Mouse (Mus musculus) forebrain, embryonic 11.5 days (tissue): ENCODE results near the gene Il4i1. TPM values are rescaled to one million over a fixed set of nuclear protein-coding genes. Genes with fewer than 3 reads are reported as not detected.
A peak's percentile ranks its signal among the peaks of the same experiment; 100 is the strongest.

Source experiments
- ATAC-seq: fragments of 200-750 bp; cut with Nextera tagmentation; replicated peaks from 2 replicates; pipeline ENCODE4 v1.8.0; 2017; ENCODE audit warnings: moderate TSS enrichment; ENCODE audit not compliant: low FRiP score
- DNase-seq: peaks from one replicate; pipeline ENCODE4 v3.0.0-alpha.2; 2017; ENCODE audit warnings: low spot score
- H3K27ac ChIP-seq: fragments of 300-500 bp; sonication (generic); 2 replicates; pipeline ENCODE4 v1.5.1; 2014; ENCODE audit warnings: low read depth, low read length
- H3K27me3 ChIP-seq: fragments of 300-500 bp; sonication (generic); 2 replicates; pipeline ENCODE4 v1.6.1; 2014; ENCODE audit warnings: mild to moderate bottlenecking, low read length, mixed read lengths; ENCODE audit not compliant: control insufficient read depth, insufficient read depth
- H3K36me3 ChIP-seq: fragments of 300-500 bp; sonication (generic); 2 replicates; pipeline ENCODE4 v1.6.1; 2014; ENCODE audit warnings: mild to moderate bottlenecking, low read length, moderate library complexity, mixed read lengths; ENCODE audit not compliant: control insufficient read depth, insufficient read depth
- H3K4me1 ChIP-seq: fragments of 300-500 bp; sonication (generic); replicated peaks from 2 replicates; pipeline ENCODE4 v1.6.1; 2014; ENCODE audit warnings: low read length, mixed read lengths; ENCODE audit not compliant: control insufficient read depth, insufficient read depth
- H3K4me2 ChIP-seq: fragments of 300-500 bp; sonication (generic); 2 replicates; pipeline ENCODE4 v1.6.1; 2014; ENCODE audit warnings: low read depth, mild to moderate bottlenecking, low read length, moderate library complexity, mixed read lengths; ENCODE audit not compliant: severe bottlenecking
- H3K4me3 ChIP-seq: fragments of 300-500 bp; sonication (generic); 2 replicates; pipeline ENCODE4 v1.5.1; 2014; ENCODE audit warnings: low read depth, low read length
- H3K9ac ChIP-seq: fragments of 300-500 bp; sonication (generic); 2 replicates; pipeline ENCODE4 v1.6.1; 2014; ENCODE audit warnings: low read length
- H3K9me3 ChIP-seq: fragments of 300-500 bp; sonication (generic); 2 replicates; pipeline ENCODE4 v1.6.1; 2016; ENCODE audit warnings: low read length, mixed read lengths; ENCODE audit not compliant: control insufficient read depth
- WGBS: fragments of 180-500 bp; shearing (Covaris S2); extraction: QIAGEN DNeasy Blood & Tissue Kit; methylation state at CpG from one replicate; pipeline ENCODE4 v1.1.7; 2014; 5-methylcytosine and 5-hydroxymethylcytosine counted together
- polyA plus RNA-seq: library from polyadenylated mRNA; unstranded; fragments of >200 nt; fragmentation: Nextera tagmentation; extraction: Ambion mirVana; gene quantifications from 2 replicates; pipeline ENCODE4 v1.2.1, GENCODE M21; 2014

Gene Il4i1
- polyA plus RNA-seq, 1 experiment from 2014 or later: 1.4 TPM

- WGBS: 91% methylated on average over 6 of the region's 6 CpGs
- no peak for ATAC-seq
- no peak overlapping the region for H3K4me3 ChIP-seq
- no peak for DNase-seq
- no peak overlapping the region for H3K27ac ChIP-seq
- H3K4me1 ChIP-seq: no peaks in the 10 kb centered on the region
- H3K9me3 ChIP-seq: no peaks in the 10 kb centered on the region; the same call in none of the 2 replicates
- H3K36me3 ChIP-seq: no peaks in the 10 kb centered on the region
- no peak overlapping the region for H3K4me2 ChIP-seq
- H3K9ac ChIP-seq: no peak overlapping the region
- H3K27me3 ChIP-seq: no peaks in the 10 kb centered on the region
Measured at GRCm38 (mm10) chr7:44792781-44793180, 23.4 kb upstream of the Il4i1 start.

GRCm38 (mm10) chr7:44808927-44809326, 7.3 kb upstream of the Il4i1 start:
- Histone ChIP-seq H3K4me1 (no peaks in the 10 kb centered on the region), H3K36me3 (no peaks in the 10 kb centered on the region), H3K27ac (no peak overlapping the region), H3K27me3 (no peaks in the 10 kb centered on the region), H3K9ac (no peak overlapping the region), H3K9me3 (no peaks in the 10 kb centered on the region), H3K4me2 (no peak overlapping the region), H3K4me3 (no peak overlapping the region)
- no peak for ATAC-seq
- WGBS: 87% methylated on average over 2 of the region's 2 CpGs
- DNase-seq: no peak

- H3K4me3 ChIP-seq: no peak overlapping the region
- no peak overlapping the region for H3K4me2 ChIP-seq
- ATAC-seq: no peak
- no peaks in the 10 kb centered on the region for H3K4me1 ChIP-seq
- no peaks in the 10 kb centered on the region for H3K27me3 ChIP-seq
- no peak overlapping the region for H3K27ac ChIP-seq
- WGBS: 92% methylated on average over 3 of the region's 3 CpGs
- DNase-seq: no peak
- no peak overlapping the region for H3K9ac ChIP-seq
- H3K36me3 ChIP-seq: no peaks in the 10 kb centered on the region
- H3K9me3 ChIP-seq: no peaks in the 10 kb centered on the region
Measured at GRCm38 (mm10) chr7:44809466-44809865, 6.7 kb upstream of the Il4i1 start.

- peaks cover 4% of the 10 kb centered on the region for H3K4me1 ChIP-seq
- no peaks in the 10 kb centered on the region for H3K36me3 ChIP-seq
- H3K27me3 ChIP-seq: no peaks in the 10 kb centered on the region
- H3K9ac ChIP-seq: no peak overlapping the region
- no peak overlapping the region for H3K4me3 ChIP-seq
- ATAC-seq: no peak
- no peak overlapping the region for H3K27ac ChIP-seq
- DNase-seq: no peak
- WGBS: 86% methylated on average over 4 of the region's 4 CpGs
- no peak overlapping the region for H3K4me2 ChIP-seq
- H3K9me3 ChIP-seq: no peaks in the 10 kb centered on the region
Measured at GRCm38 (mm10) chr7:44810365-44810764, 5.8 kb upstream of the Il4i1 start.

GRCm38 (mm10) chr7:44810819-44811557, 5.2 kb upstream of the Il4i1 start:
- H3K27me3 ChIP-seq: no peaks in the 10 kb centered on the region
- no peak for DNase-seq
- H3K4me2 ChIP-seq: no peak overlapping the region
- peaks cover 4% of the 10 kb centered on the region for H3K4me1 ChIP-seq
- no peak overlapping the region for H3K9ac ChIP-seq
- H3K9me3 ChIP-seq: no peaks in the 10 kb centered on the region
- WGBS: 94% methylated on average over 7 of the region's 7 CpGs
- no peak overlapping the region for H3K27ac ChIP-seq
- no peak for ATAC-seq
- H3K4me3 ChIP-seq: no peak overlapping the region
- H3K36me3 ChIP-seq: no peaks in the 10 kb centered on the region

- WGBS: 92% methylated on average over 18 of the region's 20 CpGs
- no peaks in the 10 kb centered on the region for H3K9me3 ChIP-seq
- DNase-seq (peak; percentile 45), ATAC-seq (no peak)
- H3K9ac ChIP-seq: no peak overlapping the region
- no peak overlapping the region for H3K4me2 ChIP-seq
- no peak overlapping the region for H3K27ac ChIP-seq
- no peak overlapping the region for H3K4me3 ChIP-seq
- H3K36me3 ChIP-seq: no peaks in the 10 kb centered on the region
- no peaks in the 10 kb centered on the region for H3K27me3 ChIP-seq
- peaks cover 4% of the 10 kb centered on the region for H3K4me1 ChIP-seq
Measured at GRCm38 (mm10) chr7:44812651-44813325, 3.4 kb upstream of the Il4i1 start.

- Histone ChIP-seq H3K9me3 (no peaks in the 10 kb centered on the region), H3K9ac (no peak overlapping the region), H3K36me3 (no peaks in the 10 kb centered on the region), H3K4me3 (no peak overlapping the region), H3K4me1 (peaks cover 13% of the 10 kb centered on the region), H3K4me2 (no peak overlapping the region), H3K27me3 (no peaks in the 10 kb centered on the region), H3K27ac (no peak overlapping the region)
- no peak for ATAC-seq
- 99% methylated on average over 3 of the region's 3 CpGs for WGBS
- DNase-seq: peak; percentile 38
Measured at GRCm38 (mm10) chr7:44813985-44814384, 2.2 kb upstream of the Il4i1 start.

- Histone ChIP-seq H3K4me3 (no peak overlapping the region), H3K36me3 (no peaks in the 10 kb centered on the region), H3K9ac (no peak overlapping the region), H3K27ac (no peak overlapping the region), H3K9me3 (no peaks in the 10 kb centered on the region), H3K4me1 (peaks cover 15% of the 10 kb centered on the region), H3K27me3 (no peaks in the 10 kb centered on the region), H3K4me2 (no peak overlapping the region)
- ATAC-seq: no peak
- DNase-seq: peak; percentile 35
- 98% methylated on average over 4 of the region's 4 CpGs for WGBS
Measured at GRCm38 (mm10) chr7:44814423-44814822, 1.8 kb upstream of the Il4i1 start.
